In genomic region chr14:45445445-45445844, GRCm38 (mm10) we compare ENCODE assay signal across 10 mouse cellular contexts. TPM values are rescaled to one million over a fixed set of nuclear protein-coding genes. Genes with fewer than 3 reads are reported as not detected.
DNase-seq lines count a peak whose midpoint lies in the region; ATAC-seq and TF ChIP-seq lines count a peak whose summit lies in the region.
"Had no signal": no experiment of that assay in that cellular context is flagged by ENCODE, and none has a peak within 500 bp of the region (broad histone marks: within the 10 kb centered on the region; RNA-seq: fewer than 3 reads in every experiment).

No protein-coding gene starts in this region.

- H3K4me1 ChIP-seq in forebrain, embryonic 10.5 days = peaks cover 10% of the 10 kb centered on the region
- no peaks in the 10 kb centered on the region for H3K4me1 ChIP-seq in forebrain, embryonic 16.5 days (replicated peaks; ENCODE audit: control insufficient read depth, insufficient read depth, low read length)
- H3K4me1 ChIP-seq in heart, postnatal 0 days (ENCODE audit: control insufficient read depth, insufficient read depth) = peaks cover 11% of the 10 kb centered on the region
- peaks cover 11% of the 10 kb centered on the region; the same call in 1 of the 2 replicates for H3K4me1 ChIP-seq in stomach, embryonic 15.5 days
- H3K4me1 ChIP-seq in hindbrain, embryonic 13.5 days (replicated peaks) = peaks cover 6% of the 10 kb centered on the region; the same call in 1 of the 2 replicates
- H3K4me1 ChIP-seq: midbrain, embryonic 12.5 days had no signal

- H3K27ac ChIP-seq in forebrain, embryonic 10.5 days = peak overlapping the region; percentile 37; the same call in 1 of the 2 replicates
- no peak overlapping the region for H3K27ac ChIP-seq in forebrain, embryonic 16.5 days (ENCODE audit: low read length)
- peak overlapping the region; percentile 72 for H3K27ac ChIP-seq in heart, postnatal 0 days (ENCODE audit: low read depth)
- H3K27ac ChIP-seq in stomach, embryonic 15.5 days = no peak overlapping the region
- no peak overlapping the region for H3K27ac ChIP-seq in hindbrain, embryonic 13.5 days
- H3K27ac ChIP-seq: midbrain, embryonic 12.5 days had no signal

- H3K9ac ChIP-seq in forebrain, embryonic 16.5 days (replicated peaks; ENCODE audit: low read depth, low read length) = no peak overlapping the region
- H3K9ac ChIP-seq in heart, postnatal 0 days (replicated peaks; ENCODE audit: low read depth, low read length) = 0 out of 2 replicates have a peak overlapping the region, but pooled peaks have one; percentile 31
- H3K9ac ChIP-seq in stomach, embryonic 15.5 days = no peak overlapping the region
- H3K9ac ChIP-seq in hindbrain, embryonic 13.5 days = no peak overlapping the region
- H3K9ac ChIP-seq: midbrain, embryonic 12.5 days had no signal

- H3K27me3 ChIP-seq in forebrain, embryonic 10.5 days (ENCODE audit: poor library complexity, severe bottlenecking) = no peaks in the 10 kb centered on the region
- H3K27me3 ChIP-seq in forebrain, embryonic 16.5 days (replicated peaks; ENCODE audit: control insufficient read depth, insufficient read depth, low read length) = no peaks in the 10 kb centered on the region
- no peaks in the 10 kb centered on the region for H3K27me3 ChIP-seq in heart, postnatal 0 days (ENCODE audit: control insufficient read depth, insufficient read depth, low read length)
- no peaks in the 10 kb centered on the region for H3K27me3 ChIP-seq in stomach, embryonic 15.5 days (replicated peaks)
- no peaks in the 10 kb centered on the region for H3K27me3 ChIP-seq in hindbrain, embryonic 13.5 days
- H3K27me3 ChIP-seq: midbrain, embryonic 12.5 days had no signal

- no peak overlapping the region for H3K4me2 ChIP-seq in forebrain, embryonic 16.5 days (ENCODE audit: low read length)
- H3K4me2 ChIP-seq in heart, postnatal 0 days (ENCODE audit: low read depth, low read length) = peak overlapping the region; percentile 18; the same call in 1 of the 2 replicates
- no peak overlapping the region for H3K4me2 ChIP-seq in stomach, embryonic 15.5 days
- H3K4me2 ChIP-seq in hindbrain, embryonic 13.5 days = no peak overlapping the region
- H3K4me2 ChIP-seq: midbrain, embryonic 12.5 days had no signal

- 66% methylated on average over 12 of the region's 12 CpGs for WGBS in forebrain, embryonic 10.5 days
- WGBS in forebrain, embryonic 16.5 days = 75% methylated on average over 12 of the region's 12 CpGs
- 19% methylated on average over 12 of the region's 12 CpGs for WGBS in heart, postnatal 0 days
- 45% methylated on average over 12 of the region's 12 CpGs for WGBS in stomach, embryonic 15.5 days
- 62% methylated on average over 12 of the region's 12 CpGs for WGBS in hindbrain, embryonic 13.5 days

- no peak for DNase-seq in forebrain, embryonic 10.5 days (ENCODE audit: extremely low spot score, low spot score)
- DNase-seq in ovary, adult 18-20 months (ENCODE audit: low spot score) = peak; percentile 36
- no peak for DNase-seq in ovary, postnatal 14 days (ENCODE audit: low spot score)
- peak; percentile 69 for DNase-seq in heart, postnatal 0 days (ENCODE audit: low spot score)
- DNase-seq in T-cell, adult 2 months (ENCODE audit: low spot score) = no peak
- DNase-seq: embryo, embryonic 11 days had no signal

- TF ChIP-seq CTCF in heart, postnatal 0 days (IDR thresholded peaks at IDR 0.05; ENCODE audit: low read depth) = no peak

- H3K9me3 ChIP-seq in forebrain, embryonic 10.5 days = no peaks in the 10 kb centered on the region
- no peaks in the 10 kb centered on the region for H3K9me3 ChIP-seq in forebrain, embryonic 16.5 days (ENCODE audit: control insufficient read depth, low read length)
- H3K9me3 ChIP-seq in heart, postnatal 0 days (replicated peaks; ENCODE audit: control insufficient read depth, low read length) = no peaks in the 10 kb centered on the region
- no peaks in the 10 kb centered on the region for H3K9me3 ChIP-seq in stomach, embryonic 15.5 days
- no peaks in the 10 kb centered on the region for H3K9me3 ChIP-seq in hindbrain, embryonic 13.5 days
- H3K9me3 ChIP-seq: midbrain, embryonic 12.5 days had no signal

- no peaks in the 10 kb centered on the region for H3K36me3 ChIP-seq in forebrain, embryonic 10.5 days (replicated peaks)
- H3K36me3 ChIP-seq in forebrain, embryonic 16.5 days (ENCODE audit: control insufficient read depth, insufficient read depth) = no peaks in the 10 kb centered on the region
- no peaks in the 10 kb centered on the region for H3K36me3 ChIP-seq in heart, postnatal 0 days (replicated peaks; ENCODE audit: control insufficient read depth, insufficient read depth, low read length)
- no peaks in the 10 kb centered on the region for H3K36me3 ChIP-seq in stomach, embryonic 15.5 days
- no peaks in the 10 kb centered on the region for H3K36me3 ChIP-seq in hindbrain, embryonic 13.5 days
- H3K36me3 ChIP-seq: midbrain, embryonic 12.5 days had no signal

- ATAC-seq in forebrain, embryonic 16.5 days = no peak
- ATAC-seq in heart, postnatal 0 days (ENCODE audit: insufficient read depth, low read depth) = peak; percentile 87
- ATAC-seq in stomach, embryonic 15.5 days (ENCODE audit: insufficient read depth, low FRiP score, low read depth) = peak; percentile 48; the same call in 1 of the 2 replicates
- no peak for ATAC-seq in hindbrain, embryonic 13.5 days (ENCODE audit: low FRiP score)

- TF ChIP-seq EP300 in heart, postnatal 0 days (IDR thresholded peaks at IDR 0.05; ENCODE audit: low read depth) = no peak

- H3K4me3 ChIP-seq in forebrain, embryonic 10.5 days = no peak overlapping the region
- H3K4me3 ChIP-seq in forebrain, embryonic 16.5 days (replicated peaks; ENCODE audit: low read length) = no peak overlapping the region
- no peak overlapping the region for H3K4me3 ChIP-seq in heart, postnatal 0 days (ENCODE audit: low read depth, low read length)
- H3K4me3 ChIP-seq in stomach, embryonic 15.5 days (replicated peaks) = no peak overlapping the region
- H3K4me3 ChIP-seq in hindbrain, embryonic 13.5 days = no peak overlapping the region
- H3K4me3 ChIP-seq: midbrain, embryonic 12.5 days had no signal

RNA-seq across cellular contexts. Expression of gene Gnpnat1, which starts 40.7 kb away (rescaled TPM):
- polyA plus RNA-seq in forebrain, embryonic 10.5 days (2016; fragmentation: Nextera tagmentation; extraction: Ambion mirVana) = 41.1 and 45.9 TPM in 2 replicates
- 24.8 and 27.2 TPM in 2 replicates for polyA plus RNA-seq in forebrain, embryonic 16.5 days (2015; fragmentation: Nextera tagmentation; extraction: Ambion mirVana)
- total RNA-seq in heart, postnatal 0 days (2014; rRNA removed; ENCODE audit: low replicate concordance) = 5.3 and 11.0 TPM in 2 replicates
- polyA plus RNA-seq in heart, postnatal 0 days (2015; fragmentation: Nextera tagmentation; extraction: Ambion mirVana) = 18.6 and 22.1 TPM in 2 replicates
- polyA plus RNA-seq in stomach, embryonic 15.5 days (2015; fragmentation: Nextera tagmentation; extraction: Ambion mirVana) = 55.8 and 56.4 TPM in 2 replicates
- 26.9 and 28.4 TPM in 2 replicates for polyA plus RNA-seq in hindbrain, embryonic 13.5 days (2015; fragmentation: Nextera tagmentation; extraction: Ambion mirVana)

Comparison
In these comparisons a context has a peak if more than half of its experiments do, and no peak if none do; other contexts are left out.
1. DNase-seq: peak in ovary, adult 18-20 months (single experiment) and heart, postnatal 0 days (single experiment); none in forebrain, embryonic 10.5 days (single experiment), ovary, postnatal 14 days (single experiment) and T-cell, adult 2 months (single experiment).
2. H3K27ac ChIP-seq: peak in forebrain, embryonic 10.5 days (single experiment) and heart, postnatal 0 days (single experiment); none in forebrain, embryonic 16.5 days (single experiment), stomach, embryonic 15.5 days (single experiment) and hindbrain, embryonic 13.5 days (single experiment).
3. ATAC-seq: peak in heart, postnatal 0 days (single experiment) and stomach, embryonic 15.5 days (single experiment); none in forebrain, embryonic 16.5 days (single experiment) and hindbrain, embryonic 13.5 days (single experiment).